Mouse (Mus musculus) E14TG2a.4 (cell line): Measurements from ENCODE around the gene Mink1.

Experiments
- CTCF ChIP-seq: conservative IDR thresholded peaks from 2 replicates; pipeline ENCODE4 v1.5.1; 2014; ENCODE audit warnings: low read length
- NANOG ChIP-seq: IDR thresholded peaks from 2 replicates; pipeline ENCODE4 v1.6.1; 2014; ENCODE audit warnings: borderline replicate concordance, low read length, mixed read lengths
- POU5F1 ChIP-seq: IDR thresholded peaks from 2 replicates; pipeline ENCODE4 v1.6.1; 2014; ENCODE audit warnings: low read length, borderline replicate concordance

DNA sequence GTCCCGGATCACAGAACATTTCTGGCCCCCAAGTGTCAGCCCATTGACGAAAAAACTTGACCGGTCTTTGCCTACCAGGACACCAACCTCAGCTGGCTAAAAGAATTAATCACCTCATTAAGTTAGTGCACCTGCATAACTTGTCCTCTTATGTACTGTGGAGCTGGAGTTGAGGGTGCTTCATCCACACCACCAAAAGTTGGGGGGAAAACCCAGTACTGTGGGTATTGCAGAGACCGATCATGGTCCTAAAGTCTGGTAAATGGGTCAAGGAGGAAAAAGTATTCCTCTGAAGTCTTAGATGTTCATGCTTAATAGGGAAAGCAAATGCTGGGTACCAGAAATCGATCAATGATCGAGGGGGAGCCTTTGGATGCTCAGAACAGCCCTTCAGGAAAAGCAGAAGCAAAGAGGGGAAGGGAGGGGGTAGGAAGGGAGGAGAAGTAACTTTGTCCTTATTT is 90.2 kb downstream of the Mink1 start:
- TF ChIP-seq CTCF (no peak), POU5F1 (no peak), NANOG (no peak)
